Mouse (Mus musculus) kidney, postnatal 0 days (tissue): ENCODE measurements around the gene Rfx8. TPM values are rescaled to one million over a fixed set of nuclear protein-coding genes. Genes with fewer than 3 reads are reported as not detected.

Experiments
- ATAC-seq: fragments of 200-750 bp; cut with Nextera tagmentation; replicated peaks from 2 replicates; pipeline ENCODE4 v1.8.0; 2017; ENCODE audit warnings: low read depth, moderate number of reproducible peaks, moderate TSS enrichment, moderate library complexity; ENCODE audit not compliant: low FRiP score
- DNase-seq: peaks from one replicate; pipeline ENCODE4 v3.0.0-alpha.2; 2016; ENCODE audit warnings: low spot score
- H3K27ac ChIP-seq: fragments of 300-500 bp; sonication (generic); 2 replicates; pipeline ENCODE4 v1.5.1; 2014; ENCODE audit warnings: mild to moderate bottlenecking
- H3K27me3 ChIP-seq: fragments of 300-500 bp; sonication (generic); 2 replicates; pipeline ENCODE4 v1.6.1; 2014; ENCODE audit warnings: low read length, mixed read lengths; ENCODE audit not compliant: insufficient read depth
- H3K36me3 ChIP-seq: fragments of 300-500 bp; sonication (generic); 2 replicates; pipeline ENCODE4 v1.6.1; 2014; ENCODE audit warnings: low read length, mixed read lengths; ENCODE audit not compliant: insufficient read depth
- H3K4me1 ChIP-seq: fragments of 300-500 bp; sonication (generic); replicated peaks from 2 replicates; pipeline ENCODE4 v1.6.1; 2014; ENCODE audit warnings: antibody characterized with exemption, low read length, mixed read lengths; ENCODE audit not compliant: insufficient read depth
- H3K4me2 ChIP-seq: fragments of 300-500 bp; sonication (generic); 2 replicates; pipeline ENCODE4 v1.6.1; 2014; ENCODE audit warnings: mild to moderate bottlenecking, low read length, moderate library complexity, mixed read lengths
- H3K4me3 ChIP-seq: fragments of 300-500 bp; sonication (generic); replicated peaks from 2 replicates; pipeline ENCODE4 v1.5.1; 2014; ENCODE audit warnings: low read depth, low read length
- H3K9ac ChIP-seq: fragments of 300-500 bp; sonication (generic); 2 replicates; pipeline ENCODE4 v1.6.1; 2014; ENCODE audit warnings: low read depth, low read length
- H3K9me3 ChIP-seq: fragments of 300-500 bp; sonication (generic); replicated peaks from 2 replicates; pipeline ENCODE4 v1.6.1; 2016; ENCODE audit warnings: low read length, inconsistent platforms, mixed read lengths
- CTCF ChIP-seq: IDR thresholded peaks from 2 replicates; pipeline ENCODE4 v1.5.1; 2016; ENCODE audit warnings: antibody characterized with exemption, low read depth, mild to moderate bottlenecking, moderate library complexity
- WGBS: fragments of 180-500 bp; shearing (Covaris S2); extraction: QIAGEN DNeasy Blood & Tissue Kit; methylation state at CpG from one replicate; pipeline ENCODE4 v1.1.7; 2014; 5-methylcytosine and 5-hydroxymethylcytosine counted together
- polyA plus RNA-seq: library from polyadenylated mRNA; unstranded; fragments of >200 nt; fragmentation: Nextera tagmentation; extraction: Ambion mirVana; gene quantifications from 2 replicates; pipeline ENCODE4 v1.2.1, GENCODE M21; 2015

The Rfx8 gene
- polyA plus RNA-seq, 1 experiment from 2014 or later: 0.29 TPM

- Histone ChIP-seq H3K36me3 (no peaks in the 10 kb centered on the region), H3K9me3 (no peaks in the 10 kb centered on the region), H3K9ac (no peak overlapping the region), H3K4me1 (no peaks in the 10 kb centered on the region), H3K27me3 (peaks cover 3% of the 10 kb centered on the region; the same call in 1 of the 2 replicates), H3K4me3 (no peak overlapping the region), H3K27ac (no peak overlapping the region), H3K4me2 (no peak overlapping the region)
- ATAC-seq (no peak), DNase-seq (no peak)
- 42% methylated on average over 5 of the region's 5 CpGs for WGBS
- TF ChIP-seq CTCF: no peak
Observed at GRCm38 (mm10) chr1:39636196-39636595, 84.6 kb downstream of the Rfx8 start.

GRCm38 (mm10) chr1:39628606-39629005 lies 92.2 kb downstream of the Rfx8 start:
- DNase-seq (no peak), ATAC-seq (no peak)
- H3K4me2 ChIP-seq: no peak overlapping the region
- H3K27ac ChIP-seq: no peak overlapping the region
- H3K36me3 ChIP-seq: no peaks in the 10 kb centered on the region
- no peak overlapping the region for H3K9ac ChIP-seq
- H3K27me3 ChIP-seq: no peaks in the 10 kb centered on the region
- 80% methylated on average over 9 of the region's 9 CpGs for WGBS
- no peaks in the 10 kb centered on the region for H3K9me3 ChIP-seq
- no peak for TF ChIP-seq CTCF
- no peaks in the 10 kb centered on the region for H3K4me1 ChIP-seq
- H3K4me3 ChIP-seq: no peak overlapping the region

DNA sequence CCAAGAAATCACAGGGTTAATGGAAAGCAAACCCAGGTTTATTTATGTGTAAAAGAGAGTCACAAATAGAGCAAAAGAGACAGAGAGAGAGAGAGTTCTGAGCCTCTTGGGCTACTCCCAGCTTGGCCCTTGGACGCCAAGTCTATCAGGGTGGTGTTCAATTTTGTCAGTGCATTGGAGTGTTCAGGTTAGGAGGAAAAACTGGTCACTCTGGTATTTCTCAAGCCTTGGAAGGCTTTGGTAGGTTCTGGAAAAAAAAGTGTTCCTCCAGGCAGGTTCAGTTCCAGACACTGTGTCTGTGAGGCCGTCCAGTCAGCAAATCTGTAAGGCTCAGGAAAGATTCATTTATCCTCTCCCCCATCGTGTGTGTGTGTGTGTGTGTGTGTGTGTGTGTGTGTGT lies 95.3 kb downstream of the Rfx8 start:
- H3K9ac ChIP-seq: no peak overlapping the region
- WGBS: 23% methylated on average over 3 of the region's 3 CpGs
- no peak overlapping the region for H3K4me3 ChIP-seq
- DNase-seq (no peak), ATAC-seq (no peak)
- no peaks in the 10 kb centered on the region for H3K9me3 ChIP-seq
- no peak for TF ChIP-seq CTCF
- no peaks in the 10 kb centered on the region for H3K4me1 ChIP-seq
- no peaks in the 10 kb centered on the region for H3K36me3 ChIP-seq
- no peak overlapping the region for H3K4me2 ChIP-seq
- no peaks in the 10 kb centered on the region for H3K27me3 ChIP-seq
- no peak overlapping the region for H3K27ac ChIP-seq

DNA sequence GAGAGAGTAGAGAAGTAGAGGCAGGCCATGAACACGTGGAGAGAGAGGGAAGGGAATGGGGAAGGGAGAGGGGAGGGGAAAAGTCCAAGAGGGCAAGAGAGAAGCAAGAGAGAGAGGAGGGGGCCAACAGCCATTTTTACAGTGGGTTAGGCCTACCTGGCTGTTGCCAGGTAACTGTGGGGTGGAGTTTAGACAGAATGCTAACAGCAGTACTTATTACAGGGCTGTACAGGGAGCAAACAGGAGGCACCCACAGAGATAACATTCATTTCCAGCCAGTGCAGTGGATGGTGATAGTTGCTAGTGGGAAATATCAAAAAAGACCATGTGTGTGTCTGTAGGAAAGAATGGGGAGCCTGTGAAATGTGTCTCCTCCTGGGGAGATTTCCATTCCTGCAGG lies 97.1 kb downstream of the Rfx8 start:
- no peak for ATAC-seq
- Histone ChIP-seq H3K4me1 (no peaks in the 10 kb centered on the region), H3K27ac (no peak overlapping the region), H3K36me3 (no peaks in the 10 kb centered on the region), H3K4me2 (no peak overlapping the region), H3K4me3 (no peak overlapping the region), H3K9ac (no peak overlapping the region), H3K9me3 (no peaks in the 10 kb centered on the region), H3K27me3 (no peaks in the 10 kb centered on the region)
- 33% methylated on average over 1 of the region's 1 CpGs for WGBS
- no peak for DNase-seq
- no peak for TF ChIP-seq CTCF

DNA sequence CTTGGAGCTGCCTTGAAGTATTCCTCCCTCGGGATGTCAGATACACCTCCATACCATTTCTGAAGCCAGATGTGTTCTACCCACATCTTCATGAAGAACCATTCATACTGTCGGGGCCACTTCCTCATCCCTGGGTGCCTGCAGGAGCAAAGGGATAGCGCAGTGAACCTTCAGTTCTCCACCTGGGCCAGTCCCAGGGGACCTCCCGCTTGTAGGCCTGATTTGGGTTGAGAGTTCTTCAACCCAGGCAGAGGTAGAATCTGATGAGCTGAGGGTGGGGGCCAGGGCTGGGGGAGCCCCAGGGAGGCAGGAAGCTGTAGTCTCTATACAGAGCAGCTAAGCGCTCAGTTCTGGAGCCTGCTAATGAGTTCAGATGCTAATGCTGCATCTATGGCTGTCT lies 97.7 kb downstream of the Rfx8 start:
- Histone ChIP-seq H3K27me3 (no peaks in the 10 kb centered on the region), H3K4me2 (no peak overlapping the region), H3K9ac (no peak overlapping the region), H3K4me1 (no peaks in the 10 kb centered on the region), H3K27ac (no peak overlapping the region), H3K4me3 (no peak overlapping the region), H3K36me3 (no peaks in the 10 kb centered on the region), H3K9me3 (no peaks in the 10 kb centered on the region)
- ATAC-seq (no peak), DNase-seq (no peak)
- TF ChIP-seq CTCF: no peak
- 95% methylated on average over 5 of the region's 5 CpGs for WGBS

GRCm38 (mm10) chr1:39618524-39618923 lies 102.3 kb downstream of the Rfx8 start:
- Histone ChIP-seq H3K27me3 (no peaks in the 10 kb centered on the region), H3K4me2 (no peak overlapping the region), H3K9ac (no peak overlapping the region), H3K4me3 (no peak overlapping the region), H3K4me1 (no peaks in the 10 kb centered on the region), H3K27ac (no peak overlapping the region), H3K36me3 (no peaks in the 10 kb centered on the region), H3K9me3 (no peaks in the 10 kb centered on the region)
- DNase-seq (peak; percentile 76), ATAC-seq (no peak)
- no peak for TF ChIP-seq CTCF
- WGBS: 12% methylated on average over 8 of the region's 8 CpGs

DNA sequence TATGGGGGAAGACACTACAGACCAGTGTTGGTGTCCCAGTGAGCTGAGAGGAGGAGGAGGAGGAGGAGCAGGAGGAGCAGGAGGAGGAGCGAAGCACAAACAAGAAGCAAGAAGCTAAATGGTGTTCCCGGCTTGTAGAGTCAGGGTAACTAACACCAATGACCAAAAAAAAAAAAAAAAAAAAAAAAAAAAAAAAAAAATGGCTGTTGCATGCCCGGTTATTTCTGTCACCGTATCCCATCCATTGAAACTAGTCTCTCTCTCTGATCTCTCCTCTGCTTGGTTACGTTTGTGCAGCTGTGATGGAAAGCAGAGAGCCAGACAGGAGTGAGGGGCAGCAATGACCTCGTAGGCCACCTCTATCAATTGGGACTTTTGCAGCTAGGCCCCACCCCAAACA lies 105.3 kb downstream of the Rfx8 start:
- Histone ChIP-seq H3K36me3 (no peaks in the 10 kb centered on the region), H3K9ac (no peak overlapping the region), H3K4me1 (0 out of 2 replicates have a peak, but pooled peaks cover 2% of the 10 kb centered on the region), H3K4me2 (no peak overlapping the region), H3K27ac (no peak overlapping the region), H3K9me3 (no peaks in the 10 kb centered on the region), H3K27me3 (no peaks in the 10 kb centered on the region), H3K4me3 (no peak overlapping the region)
- no peak for ATAC-seq
- 53% methylated on average over 6 of the region's 6 CpGs for WGBS
- DNase-seq: no peak
- no peak for TF ChIP-seq CTCF

Other genes starting within 250 kb of the Rfx8 start
- 7.3 and 7.6 TPM in 2 replicates for gene Tbc1d8, start 242.2 kb downstream of the Rfx8 start, polyA plus RNA-seq
- gene Cnot11, start 186.0 kb downstream of the Rfx8 start, polyA plus RNA-seq: 16.8 and 18.6 TPM in 2 replicates
- 26.4 and 27.7 TPM in 2 replicates for gene Rnf149, start 143.6 kb downstream of the Rfx8 start, polyA plus RNA-seq
- 0.04 and 0.05 TPM in 2 replicates for gene Creg2, start 69.5 kb downstream of the Rfx8 start, polyA plus RNA-seq
- gene Gm3646, start 84.3 kb upstream of the Rfx8 start, polyA plus RNA-seq: not detected in 2 replicates
- gene Map4k4, start 179.9 kb upstream of the Rfx8 start, polyA plus RNA-seq: 14.4 and 16.2 TPM in 2 replicates